Mouse (Mus musculus): Measurements from ENCODE around the gene Cep128. TPM values are rescaled to one million over a fixed set of nuclear protein-coding genes. Genes with fewer than 3 reads are reported as not detected.

The Cep128 gene
- polyA plus RNA-seq, 1 experiment from 2014 or later, result 1.5 TPM

GRCm38 (mm10) chr12:91185564-91185963 is 198.6 kb downstream of the Cep128 start:
- Histone ChIP-seq H3K36me3 (ENCODE audit: control insufficient read depth, insufficient read depth, low read length) (no peaks in the 10 kb centered on the region), H3K4me1 (replicated peaks; ENCODE audit: control insufficient read depth, insufficient read depth) (no peaks in the 10 kb centered on the region), H3K27me3 (ENCODE audit: control insufficient read depth, insufficient read depth, low read length) (no peaks in the 10 kb centered on the region), H3K4me2 (replicated peaks; ENCODE audit: low read depth) (no peak overlapping the region), H3K9me3 (ENCODE audit: control insufficient read depth, low read length) (no peaks in the 10 kb centered on the region), H3K27ac (replicated peaks) (no peak overlapping the region), H3K4me3 (ENCODE audit: low read depth, low read length) (no peak overlapping the region), H3K9ac (ENCODE audit: low read length) (no peak overlapping the region)
- ATAC-seq (ENCODE audit: low FRiP score, low TSS enrichment) (no peak), DNase-seq (ENCODE audit: low spot score) (no peak)
- WGBS, result 57% methylated on average over 5 of the region's 5 CpGs
- no peak for TF ChIP-seq EP300 (optimal IDR thresholded peaks at IDR 0.05)
- TF ChIP-seq CTCF (IDR thresholded peaks at IDR 0.05; ENCODE audit: low read depth), result no peak

GRCm38 (mm10) chr12:91184616-91185015 is 199.6 kb downstream of the Cep128 start:
- H3K9ac ChIP-seq (ENCODE audit: low read length), result no peak overlapping the region
- no peaks in the 10 kb centered on the region for H3K4me1 ChIP-seq (replicated peaks; ENCODE audit: control insufficient read depth, insufficient read depth)
- H3K4me3 ChIP-seq (ENCODE audit: low read depth, low read length), result no peak overlapping the region
- no peak overlapping the region for H3K27ac ChIP-seq (replicated peaks)
- TF ChIP-seq CTCF (IDR thresholded peaks at IDR 0.05; ENCODE audit: low read depth) (no peak), EP300 (optimal IDR thresholded peaks at IDR 0.05) (no peak)
- DNase-seq (ENCODE audit: low spot score), result no peak
- no peak for ATAC-seq (ENCODE audit: low FRiP score, low TSS enrichment)
- H3K27me3 ChIP-seq (ENCODE audit: control insufficient read depth, insufficient read depth, low read length), result no peaks in the 10 kb centered on the region
- no peaks in the 10 kb centered on the region for H3K9me3 ChIP-seq (ENCODE audit: control insufficient read depth, low read length)
- H3K4me2 ChIP-seq (replicated peaks; ENCODE audit: low read depth), result no peak overlapping the region
- no peaks in the 10 kb centered on the region for H3K36me3 ChIP-seq (ENCODE audit: control insufficient read depth, insufficient read depth, low read length)
- WGBS, result 75% methylated on average over 1 of the region's 1 CpGs

- Histone ChIP-seq H3K4me3 (ENCODE audit: low read depth, low read length) (no peak overlapping the region), H3K9ac (ENCODE audit: low read length) (no peak overlapping the region), H3K27me3 (ENCODE audit: control insufficient read depth, insufficient read depth, low read length) (no peaks in the 10 kb centered on the region), H3K9me3 (ENCODE audit: control insufficient read depth, low read length) (no peaks in the 10 kb centered on the region), H3K4me2 (replicated peaks; ENCODE audit: low read depth) (no peak overlapping the region), H3K4me1 (replicated peaks; ENCODE audit: control insufficient read depth, insufficient read depth) (no peaks in the 10 kb centered on the region), H3K27ac (replicated peaks) (no peak overlapping the region), H3K36me3 (ENCODE audit: control insufficient read depth, insufficient read depth, low read length) (no peaks in the 10 kb centered on the region)
- WGBS, result 51% methylated on average over 2 of the region's 2 CpGs
- no peak for DNase-seq (ENCODE audit: low spot score)
- TF ChIP-seq EP300 (optimal IDR thresholded peaks at IDR 0.05) (no peak), CTCF (IDR thresholded peaks at IDR 0.05; ENCODE audit: low read depth) (no peak)
- no peak for ATAC-seq (ENCODE audit: low FRiP score, low TSS enrichment)
Observed at GRCm38 (mm10) chr12:91183928-91184327, 200.3 kb downstream of the Cep128 start.

- no peak overlapping the region for H3K4me2 ChIP-seq (replicated peaks; ENCODE audit: low read depth)
- TF ChIP-seq CTCF (IDR thresholded peaks at IDR 0.05; ENCODE audit: low read depth) (no peak), EP300 (optimal IDR thresholded peaks at IDR 0.05) (no peak)
- no peaks in the 10 kb centered on the region for H3K27me3 ChIP-seq (ENCODE audit: control insufficient read depth, insufficient read depth, low read length)
- no peaks in the 10 kb centered on the region for H3K36me3 ChIP-seq (ENCODE audit: control insufficient read depth, insufficient read depth, low read length)
- DNase-seq (ENCODE audit: low spot score), result no peak
- H3K9ac ChIP-seq (ENCODE audit: low read length), result no peak overlapping the region
- H3K9me3 ChIP-seq (ENCODE audit: control insufficient read depth, low read length), result no peaks in the 10 kb centered on the region
- 88% methylated on average over 4 of the region's 4 CpGs for WGBS
- H3K4me3 ChIP-seq (ENCODE audit: low read depth, low read length), result no peak overlapping the region
- ATAC-seq (ENCODE audit: low FRiP score, low TSS enrichment), result no peak
- H3K27ac ChIP-seq (replicated peaks), result no peak overlapping the region
- no peaks in the 10 kb centered on the region for H3K4me1 ChIP-seq (replicated peaks; ENCODE audit: control insufficient read depth, insufficient read depth)
Observed at GRCm38 (mm10) chr12:91183304-91183855, 200.8 kb downstream of the Cep128 start.

- H3K4me1 ChIP-seq (replicated peaks; ENCODE audit: control insufficient read depth, insufficient read depth), result no peaks in the 10 kb centered on the region
- no peak overlapping the region for H3K27ac ChIP-seq (replicated peaks)
- no peaks in the 10 kb centered on the region for H3K36me3 ChIP-seq (ENCODE audit: control insufficient read depth, insufficient read depth, low read length)
- no peaks in the 10 kb centered on the region for H3K27me3 ChIP-seq (ENCODE audit: control insufficient read depth, insufficient read depth, low read length)
- H3K9ac ChIP-seq (ENCODE audit: low read length), result no peak overlapping the region
- no peak for TF ChIP-seq CTCF (IDR thresholded peaks at IDR 0.05; ENCODE audit: low read depth)
- no peak for TF ChIP-seq EP300 (optimal IDR thresholded peaks at IDR 0.05)
- WGBS, result 58% methylated on average over 5 of the region's 5 CpGs
- no peaks in the 10 kb centered on the region for H3K9me3 ChIP-seq (ENCODE audit: control insufficient read depth, low read length)
- DNase-seq (ENCODE audit: low spot score) (no peak), ATAC-seq (ENCODE audit: low FRiP score, low TSS enrichment) (no peak)
- H3K4me3 ChIP-seq (ENCODE audit: low read depth, low read length), result no peak overlapping the region
- no peak overlapping the region for H3K4me2 ChIP-seq (replicated peaks; ENCODE audit: low read depth)
Observed at GRCm38 (mm10) chr12:91176808-91177526, 207.2 kb downstream of the Cep128 start.

GRCm38 (mm10) chr12:91171613-91172012 is 212.6 kb downstream of the Cep128 start:
- H3K9ac ChIP-seq (ENCODE audit: low read length), result no peak overlapping the region
- H3K27ac ChIP-seq (replicated peaks), result no peak overlapping the region
- TF ChIP-seq EP300 (optimal IDR thresholded peaks at IDR 0.05), result no peak
- TF ChIP-seq CTCF (IDR thresholded peaks at IDR 0.05; ENCODE audit: low read depth), result no peak
- no peaks in the 10 kb centered on the region for H3K36me3 ChIP-seq (ENCODE audit: control insufficient read depth, insufficient read depth, low read length)
- no peak overlapping the region for H3K4me2 ChIP-seq (replicated peaks; ENCODE audit: low read depth)
- H3K4me1 ChIP-seq (replicated peaks; ENCODE audit: control insufficient read depth, insufficient read depth), result no peaks in the 10 kb centered on the region
- no peak for ATAC-seq (ENCODE audit: low FRiP score, low TSS enrichment)
- WGBS, result 64% methylated on average over 3 of the region's 3 CpGs
- no peak overlapping the region for H3K4me3 ChIP-seq (ENCODE audit: low read depth, low read length)
- H3K9me3 ChIP-seq (ENCODE audit: control insufficient read depth, low read length), result no peaks in the 10 kb centered on the region
- no peak for DNase-seq (ENCODE audit: low spot score)
- H3K27me3 ChIP-seq (ENCODE audit: control insufficient read depth, insufficient read depth, low read length), result no peaks in the 10 kb centered on the region
